Mouse (Mus musculus): ENCODE results near the gene Lpo. TPM values are rescaled to one million over a fixed set of nuclear protein-coding genes. Genes with fewer than 3 reads are reported as not detected.

The Lpo gene
- polyA plus RNA-seq, 1 experiment: not detected

- WGBS: 65% methylated on average over 4 of the region's 4 CpGs
- Histone ChIP-seq H3K27me3 (ENCODE audit: control insufficient read depth, insufficient read depth, low read length) (peaks cover 26% of the 10 kb centered on the region), H3K27ac (ENCODE audit: insufficient read depth, low read depth, low read length) (no peak overlapping the region), H3K36me3 (ENCODE audit: control insufficient read depth, insufficient read depth, low read length) (0 out of 2 replicates have a peak, but pooled peaks cover 6% of the 10 kb centered on the region), H3K4me3 (ENCODE audit: low read depth, low read length) (no peak overlapping the region), H3K4me1 (ENCODE audit: control insufficient read depth, insufficient read depth, insufficient read length, low read length) (no peaks in the 10 kb centered on the region; the same call in none of the 2 replicates)
- TF ChIP-seq POLR2A (IDR thresholded peaks at IDR 0.05; ENCODE audit: low read depth, low read length) (no peak), CTCF (IDR thresholded peaks at IDR 0.05; ENCODE audit: extremely low read depth, insufficient read length, insufficient replicate concordance, low read depth, low read length) (no peak)
Measured at GRCm38 (mm10) chr11:87758957-87759608, 69.0 kb downstream of the Lpo start.

- WGBS: 75% methylated on average over 7 of the region's 7 CpGs
- H3K27ac ChIP-seq (ENCODE audit: insufficient read depth, low read depth, low read length): no peak overlapping the region
Measured at GRCm38 (mm10) chr11:87758161-87758911, 69.8 kb downstream of the Lpo start.

GRCm38 (mm10) chr11:87757001-87757954 is 70.8 kb downstream of the Lpo start:
- Histone ChIP-seq H3K27ac (ENCODE audit: insufficient read depth, low read depth, low read length) (peak overlapping the region; percentile 79), H3K4me3 (ENCODE audit: low read depth, low read length) (peak overlapping the region; percentile 78)
- WGBS: 75% methylated on average over 25 of the region's 25 CpGs

More at GRCm38 (mm10) chr11:87758161-87758911, 69.8 kb downstream of the Lpo start:
- Histone ChIP-seq H3K4me3 (ENCODE audit: low read depth, low read length) (no peak overlapping the region), H3K4me1 (ENCODE audit: control insufficient read depth, insufficient read depth, insufficient read length, low read length) (no peaks in the 10 kb centered on the region; the same call in 1 of the 2 replicates), H3K27me3 (ENCODE audit: control insufficient read depth, insufficient read depth, low read length) (peaks cover 18% of the 10 kb centered on the region), H3K36me3 (ENCODE audit: control insufficient read depth, insufficient read depth, low read length) (0 out of 2 replicates have a peak, but pooled peaks cover 6% of the 10 kb centered on the region)
- TF ChIP-seq POLR2A (IDR thresholded peaks at IDR 0.05; ENCODE audit: low read depth, low read length) (no peak), CTCF (IDR thresholded peaks at IDR 0.05; ENCODE audit: extremely low read depth, insufficient read length, insufficient replicate concordance, low read depth, low read length) (no peak)

More at GRCm38 (mm10) chr11:87757001-87757954, 70.8 kb downstream of the Lpo start:
- Histone ChIP-seq H3K27me3 (ENCODE audit: control insufficient read depth, insufficient read depth, low read length) (peaks cover 15% of the 10 kb centered on the region; the same call in 1 of the 2 replicates), H3K36me3 (ENCODE audit: control insufficient read depth, insufficient read depth, low read length) (0 out of 2 replicates have a peak, but pooled peaks cover 6% of the 10 kb centered on the region), H3K4me1 (ENCODE audit: control insufficient read depth, insufficient read depth, insufficient read length, low read length) (no peaks in the 10 kb centered on the region)
- TF ChIP-seq POLR2A (IDR thresholded peaks at IDR 0.05; ENCODE audit: low read depth, low read length): no peak
- no peak for TF ChIP-seq CTCF (IDR thresholded peaks at IDR 0.05; ENCODE audit: extremely low read depth, insufficient read length, insufficient replicate concordance, low read depth, low read length)

Other genes starting within 250 kb of the Lpo start
- 28.3 and 60.0 TPM in 2 replicates for gene Mtmr4, start 236.1 kb downstream of the Lpo start, polyA plus RNA-seq (2012; rRNA removed)
- 0.13 and 0.34 TPM in 2 replicates for gene Hsf5, start 211.1 kb downstream of the Lpo start, polyA plus RNA-seq (2012; rRNA removed)
- gene Rnf43, start 165.6 kb downstream of the Lpo start, polyA plus RNA-seq (2012; rRNA removed): 16.3 and 19.6 TPM in 2 replicates
- 21.5 and 43.3 TPM in 2 replicates for gene Supt4a, start 90.7 kb downstream of the Lpo start, polyA plus RNA-seq (2012; rRNA removed)
- gene Tspoap1, start 67.7 kb downstream of the Lpo start, polyA plus RNA-seq (2012; rRNA removed): 0.89 and 1.3 TPM in 2 replicates
- 0.08 and 0.14 TPM in 2 replicates for gene Mpo, start 34.7 kb downstream of the Lpo start, polyA plus RNA-seq (2012; rRNA removed)
- gene Mks1, start 24.9 kb upstream of the Lpo start, polyA plus RNA-seq (2012; rRNA removed): 2.4 and 5.0 TPM in 2 replicates
- 0.08 TPM in 1 of 2 replicates, not detected in the other for gene Epx, start 47.2 kb upstream of the Lpo start, polyA plus RNA-seq (2012; rRNA removed)
- gene Olfr462, start 64.0 kb upstream of the Lpo start, polyA plus RNA-seq (2012; rRNA removed): not detected in 2 replicates
- gene Olfr463, start 69.1 kb upstream of the Lpo start, polyA plus RNA-seq (2012; rRNA removed): not detected in 2 replicates
- not detected in 2 replicates for gene Olfr464, start 92.7 kb upstream of the Lpo start, polyA plus RNA-seq (2012; rRNA removed)
- gene Dynll2, start 159.2 kb upstream of the Lpo start, polyA plus RNA-seq (2012; rRNA removed): 72.7 and 140 TPM in 2 replicates
- gene Srsf1, start 219.1 kb upstream of the Lpo start, polyA plus RNA-seq (2012; rRNA removed): 37.3 and 52.4 TPM in 2 replicates
- 6.1 and 10.6 TPM in 2 replicates for gene Vezf1, start 240.0 kb upstream of the Lpo start, polyA plus RNA-seq (2012; rRNA removed)

All from small intestine, adult 2 months (tissue).